Mouse (Mus musculus) liver, postnatal 0 days (tissue): Measurements from ENCODE around the gene Enthd1.

Source experiments
- CTCF ChIP-seq: sonication (generic); IDR thresholded peaks from 2 replicates; pipeline ENCODE4 v1.5.1; 2016; ENCODE audit warnings: antibody characterized with exemption, low read depth
- EP300 ChIP-seq: IDR thresholded peaks from 2 replicates; pipeline ENCODE4 v1.6.1; 2016; ENCODE audit warnings: antibody characterized with exemption, low read depth, mild to moderate bottlenecking

DNA sequence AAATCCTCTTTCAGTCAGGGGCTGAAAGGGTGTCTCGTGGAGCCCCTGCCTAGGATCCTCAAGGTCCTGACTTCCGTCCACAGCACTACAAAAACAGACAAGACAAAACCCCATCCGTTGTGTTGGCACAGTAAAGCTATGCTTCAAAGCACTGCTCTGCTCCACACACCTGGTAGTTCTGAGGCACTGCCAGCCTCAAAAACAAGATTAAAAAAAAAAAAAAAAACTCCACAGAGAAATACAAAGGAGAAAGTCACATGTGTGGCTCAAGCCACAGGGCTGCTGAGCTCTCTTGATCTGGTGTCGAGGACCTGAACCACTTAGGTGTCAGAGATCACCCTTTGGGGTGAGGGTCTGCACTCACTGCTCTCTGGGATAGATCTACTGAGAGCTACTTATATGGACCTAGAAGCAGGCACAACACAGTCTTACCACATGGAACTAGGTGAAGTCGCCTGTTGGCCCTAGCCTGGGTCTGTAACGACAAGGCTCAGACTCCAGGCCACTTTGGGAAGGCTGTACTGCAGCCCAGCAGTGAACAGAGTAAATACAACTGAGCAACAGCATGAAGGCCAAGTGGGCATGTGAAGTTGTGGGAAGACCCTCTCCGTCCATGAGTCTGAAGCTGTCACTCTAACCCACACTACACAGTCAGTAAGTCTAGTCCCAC, 26.1 kb downstream of the Enthd1 start:
- no peak for TF ChIP-seq CTCF
- TF ChIP-seq EP300 = no peak
